Mouse (Mus musculus): ENCODE results near the gene Rhox2c. TPM values are rescaled to one million over a fixed set of nuclear protein-coding genes. Genes with fewer than 3 reads are reported as not detected.

Rhox2c gene
- not detected in 2 replicates for polyA plus RNA-seq (2015; fragmentation: Nextera tagmentation; extraction: Ambion mirVana)

GRCm38 (mm10) chrX:37453380-37453779 lies at the start of gene Rhox2c:
Rhox2c (plus strand) TSS chrX:37453680.

GRCm38 (mm10) chrX:37411767-37412166 lies 41.7 kb upstream of the Rhox2c start, which contains the start of gene Rhox2b:
Rhox2b (plus strand) TSS chrX:37412067.

GRCm38 (mm10) chrX:37432194-37432593 lies 21.3 kb upstream of the Rhox2c start, which contains the start of gene Rhox4b:
Rhox4b (plus strand) TSS chrX:37432494.

GRCm38 (mm10) chrX:37458285-37458684 lies 4.8 kb downstream of the Rhox2c start, which contains the start of gene Rhox3c:
Rhox3c (plus strand) TSS chrX:37458585.

GRCm38 (mm10) chrX:37480037-37480436 lies 26.6 kb downstream of the Rhox2c start, which contains the start of gene Rhox4c:
Rhox4c (plus strand) TSS chrX:37480337.

GRCm38 (mm10) chrX:37514059-37514458 lies 60.6 kb downstream of the Rhox2c start, which contains the start of gene Rhox4d:
Rhox4d (plus strand) TSS chrX:37514359.

Other genes with a start within 250 kb of the Rhox2c start
- gene Gm9, start 242.6 kb upstream of the Rhox2c start, polyA plus RNA-seq (2015; fragmentation: Nextera tagmentation; extraction: Ambion mirVana): not detected in 2 replicates
- gene Rhox1, start 231.4 kb upstream of the Rhox2c start, polyA plus RNA-seq (2015; fragmentation: Nextera tagmentation; extraction: Ambion mirVana): not detected in 2 replicates
- not detected in 2 replicates for gene Rhox2a, start 208.7 kb upstream of the Rhox2c start, polyA plus RNA-seq (2015; fragmentation: Nextera tagmentation; extraction: Ambion mirVana)
- not detected in 2 replicates for gene Rhox3a, start 203.8 kb upstream of the Rhox2c start, polyA plus RNA-seq (2015; fragmentation: Nextera tagmentation; extraction: Ambion mirVana)
- not detected in 2 replicates for gene Rhox4a, start 188.3 kb upstream of the Rhox2c start, polyA plus RNA-seq (2015; fragmentation: Nextera tagmentation; extraction: Ambion mirVana)
- gene Rhox3a2, start 73.7 kb upstream of the Rhox2c start, polyA plus RNA-seq (2015; fragmentation: Nextera tagmentation; extraction: Ambion mirVana): not detected in 2 replicates
- not detected in 2 replicates for gene Rhox4a2, start 62.8 kb upstream of the Rhox2c start, polyA plus RNA-seq (2015; fragmentation: Nextera tagmentation; extraction: Ambion mirVana)
- not detected in 2 replicates for gene Rhox2b, start 41.6 kb upstream of the Rhox2c start, polyA plus RNA-seq (2015; fragmentation: Nextera tagmentation; extraction: Ambion mirVana)
- gene Rhox4b, start 21.2 kb upstream of the Rhox2c start, polyA plus RNA-seq (2015; fragmentation: Nextera tagmentation; extraction: Ambion mirVana): not detected in 2 replicates
- not detected in 2 replicates for gene Rhox3c, start 4.9 kb downstream of the Rhox2c start, polyA plus RNA-seq (2015; fragmentation: Nextera tagmentation; extraction: Ambion mirVana)
- not detected in 2 replicates for gene Rhox4c, start 26.7 kb downstream of the Rhox2c start, polyA plus RNA-seq (2015; fragmentation: Nextera tagmentation; extraction: Ambion mirVana)
- not detected in 2 replicates for gene Rhox2d, start 39.7 kb downstream of the Rhox2c start, polyA plus RNA-seq (2015; fragmentation: Nextera tagmentation; extraction: Ambion mirVana)
- gene Rhox4d, start 60.7 kb downstream of the Rhox2c start, polyA plus RNA-seq (2015; fragmentation: Nextera tagmentation; extraction: Ambion mirVana): not detected in 2 replicates
- not detected in 2 replicates for gene Rhox2e, start 76.8 kb downstream of the Rhox2c start, polyA plus RNA-seq (2015; fragmentation: Nextera tagmentation; extraction: Ambion mirVana)
- gene Rhox3e, start 88.3 kb downstream of the Rhox2c start, polyA plus RNA-seq (2015; fragmentation: Nextera tagmentation; extraction: Ambion mirVana): not detected in 2 replicates
- not detected in 2 replicates for gene Rhox4e, start 103.7 kb downstream of the Rhox2c start, polyA plus RNA-seq (2015; fragmentation: Nextera tagmentation; extraction: Ambion mirVana)
- not detected in 2 replicates for gene Rhox2f, start 117.7 kb downstream of the Rhox2c start, polyA plus RNA-seq (2015; fragmentation: Nextera tagmentation; extraction: Ambion mirVana)
- gene Rhox3f, start 127.3 kb downstream of the Rhox2c start, polyA plus RNA-seq (2015; fragmentation: Nextera tagmentation; extraction: Ambion mirVana): not detected in 2 replicates
- gene Rhox4f, start 154.0 kb downstream of the Rhox2c start, polyA plus RNA-seq (2015; fragmentation: Nextera tagmentation; extraction: Ambion mirVana): not detected in 2 replicates
- not detected in 2 replicates for gene Rhox3g, start 174.9 kb downstream of the Rhox2c start, polyA plus RNA-seq (2015; fragmentation: Nextera tagmentation; extraction: Ambion mirVana)
- gene Rhox2g, start 189.8 kb downstream of the Rhox2c start, polyA plus RNA-seq (2015; fragmentation: Nextera tagmentation; extraction: Ambion mirVana): not detected in 2 replicates
- not detected in 2 replicates for gene Rhox4g, start 197.6 kb downstream of the Rhox2c start, polyA plus RNA-seq (2015; fragmentation: Nextera tagmentation; extraction: Ambion mirVana)
- gene Rhox3h, start 215.1 kb downstream of the Rhox2c start, polyA plus RNA-seq (2015; fragmentation: Nextera tagmentation; extraction: Ambion mirVana): not detected in 2 replicates
- not detected in 2 replicates for gene Rhox2h, start 219.6 kb downstream of the Rhox2c start, polyA plus RNA-seq (2015; fragmentation: Nextera tagmentation; extraction: Ambion mirVana)